Mouse (Mus musculus) granulocyte monocyte progenitor cell, adult 5-6 weeks (primary cell): ENCODE data around the gene Rpl28. TPM values are rescaled to one million over a fixed set of nuclear protein-coding genes. Genes with fewer than 3 reads are reported as not detected.

Experiments
- ATAC-seq: replicated peaks from 2 replicates; pipeline ENCODE4 v1.8.0; 2016; ENCODE audit warnings: mild to moderate bottlenecking, moderate TSS enrichment, inconsistent platforms; ENCODE audit not compliant: poor library complexity, severe bottlenecking
- total RNA-seq, 2 experiments: library from RNA; stranded (forward) in 1 of 2; stranded (reverse) in 1 of 2; fragments of 200-712, 200-1000 nt in 1 of 2; fragments of >200 nt in 1 of 2; fragmentation: Nextera tagmentation in 1 of 2; gene quantifications; 2 replicates each; pipeline ENCODE4 v1.2.3; 2014 to 2017

Rpl28 gene
- 1,827 and 2,944 TPM in 2 replicates for total RNA-seq (2014; fragmentation: Nextera tagmentation)
- 828 and 1,139 TPM in 2 replicates for total RNA-seq (2017)

GRCm38 (mm10) chr7:4792278-4793212 is at the start of gene Rpl28:
Gene Rpl28, plus strand, starts transcription at chr7:4792874.
- ATAC-seq, result peak; percentile 79

- ATAC-seq, result no peak
These were observed 49.3 kb upstream of the Rpl28 start for GRCm38 (mm10) chr7:4743354-4743753.

- ATAC-seq, result no peak
These were observed 47.8 kb upstream of the Rpl28 start for GRCm38 (mm10) chr7:4744886-4745285.

- no peak for ATAC-seq
These were observed 46.2 kb upstream of the Rpl28 start for GRCm38 (mm10) chr7:4746326-4746980.

GRCm38 (mm10) chr7:4747156-4747899 is 45.3 kb upstream of the Rpl28 start:
- ATAC-seq, result no peak

- ATAC-seq, result peak; percentile 39
These were observed 44.4 kb upstream of the Rpl28 start for GRCm38 (mm10) chr7:4748321-4748720.

- no peak for ATAC-seq
These were observed 43.5 kb upstream of the Rpl28 start for GRCm38 (mm10) chr7:4749169-4749568.

- ATAC-seq, result peak; percentile 41
These were observed 40.5 kb upstream of the Rpl28 start for GRCm38 (mm10) chr7:4751971-4752820.

- ATAC-seq, result peak; percentile 79
These were observed 39.7 kb upstream of the Rpl28 start, which contains the start of gene Cox6b2 for GRCm38 (mm10) chr7:4752821-4753570. Gene Cox6b2, minus strand, starts transcription at chr7:4753094.

GRCm38 (mm10) chr7:4759670-4760069 is 33.0 kb upstream of the Rpl28 start:
- no peak for ATAC-seq

- ATAC-seq, result no peak
These were observed 27.5 kb upstream of the Rpl28 start for GRCm38 (mm10) chr7:4764946-4765710.

- ATAC-seq, result no peak
These were observed 21.5 kb upstream of the Rpl28 start, which contains the start of gene Fam71e2 for GRCm38 (mm10) chr7:4771202-4771601. Gene Fam71e2, minus strand, starts transcription at chr7:4771302.

GRCm38 (mm10) chr7:4776131-4776530 is 16.5 kb upstream of the Rpl28 start:
- ATAC-seq, result no peak

GRCm38 (mm10) chr7:4776861-4777830 is 15.5 kb upstream of the Rpl28 start:
- ATAC-seq, result peak; percentile 39; the same call in 1 of the 2 replicates

- ATAC-seq, result no peak
These were observed 14.6 kb upstream of the Rpl28 start for GRCm38 (mm10) chr7:4777851-4778637.

GRCm38 (mm10) chr7:4779921-4780320 is 12.8 kb upstream of the Rpl28 start:
- peak; percentile 31 for ATAC-seq
